Mouse (Mus musculus): ENCODE measurements at regions not wholly inside any gene's neighbourhood (a gene's known extent, or its start where the extent isn't known, plus 50 kb on each side); places are given as distances from the start of the nearest gene placed in this dataset.
A peak's percentile ranks its signal among the peaks of the same experiment; 100 is the strongest.
"Not testable (repeated sequence)": the region's sequence is repeated elsewhere in the genome, so short reads cannot be mapped to it uniquely, and the experiment has no call there.

DNA sequence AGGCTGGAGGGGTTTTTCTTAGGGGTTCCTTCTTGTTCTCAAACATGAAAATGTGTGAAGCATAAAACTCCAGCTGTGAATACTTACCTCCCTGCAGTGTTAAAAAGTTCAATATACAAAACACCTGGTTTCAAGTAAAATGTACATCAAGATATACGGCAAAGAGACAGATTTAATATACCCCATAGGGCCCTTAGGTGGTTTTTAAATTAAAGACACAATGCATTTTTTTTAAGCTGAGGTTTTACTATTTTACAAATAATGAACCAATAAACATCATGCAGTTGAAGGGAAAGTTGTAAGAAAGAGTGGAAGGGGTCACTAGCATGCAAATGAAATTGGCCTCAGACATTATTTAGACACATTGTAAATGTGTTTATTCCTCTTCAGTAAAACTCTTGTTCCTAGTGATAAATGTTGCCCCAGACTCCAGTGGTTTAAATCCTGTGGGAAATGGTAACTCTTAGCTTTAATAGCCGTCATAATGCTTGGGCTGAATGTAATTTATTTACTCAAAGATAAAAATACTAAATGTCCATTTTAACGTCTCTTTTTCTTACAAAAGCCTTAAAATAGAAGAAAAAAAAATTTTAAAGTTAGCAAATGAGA, 1337.9 kb downstream of the Efnb2 start:
- DNase-seq = no peak

DNA sequence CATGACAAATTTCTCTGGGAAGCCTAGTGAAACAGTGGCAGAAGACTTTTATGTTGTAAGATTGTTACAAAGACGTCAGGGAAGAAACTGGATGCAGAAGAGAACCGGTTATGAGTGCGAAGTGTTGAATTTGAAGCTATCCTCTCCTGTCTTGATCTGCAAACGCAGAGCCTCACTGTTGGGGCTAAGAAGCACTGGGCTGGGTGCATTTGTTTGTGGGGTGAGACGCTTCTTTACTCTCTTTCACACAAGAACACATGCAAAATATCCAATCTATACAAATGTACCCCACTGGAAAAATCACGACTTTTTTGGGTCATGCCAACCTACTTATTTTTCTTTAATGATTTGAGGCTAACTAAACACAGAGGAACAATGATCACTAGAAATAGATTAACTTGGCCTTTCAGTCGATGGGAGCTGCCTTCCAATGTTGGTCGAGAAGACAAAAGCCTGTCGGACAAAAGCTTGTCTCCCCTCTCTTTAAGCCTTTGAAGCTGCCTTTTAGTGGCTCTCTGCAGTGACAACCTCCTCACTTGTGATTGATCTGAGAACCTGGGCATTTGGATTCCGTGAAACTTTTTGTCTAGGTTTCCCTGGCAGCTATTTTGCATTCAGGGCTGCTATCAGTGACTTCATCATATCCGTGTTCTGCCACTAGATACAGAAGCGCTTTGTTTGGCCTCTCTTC, 1338.5 kb downstream of the Efnb2 start:
- DNase-seq = peak; percentile 66

DNA sequence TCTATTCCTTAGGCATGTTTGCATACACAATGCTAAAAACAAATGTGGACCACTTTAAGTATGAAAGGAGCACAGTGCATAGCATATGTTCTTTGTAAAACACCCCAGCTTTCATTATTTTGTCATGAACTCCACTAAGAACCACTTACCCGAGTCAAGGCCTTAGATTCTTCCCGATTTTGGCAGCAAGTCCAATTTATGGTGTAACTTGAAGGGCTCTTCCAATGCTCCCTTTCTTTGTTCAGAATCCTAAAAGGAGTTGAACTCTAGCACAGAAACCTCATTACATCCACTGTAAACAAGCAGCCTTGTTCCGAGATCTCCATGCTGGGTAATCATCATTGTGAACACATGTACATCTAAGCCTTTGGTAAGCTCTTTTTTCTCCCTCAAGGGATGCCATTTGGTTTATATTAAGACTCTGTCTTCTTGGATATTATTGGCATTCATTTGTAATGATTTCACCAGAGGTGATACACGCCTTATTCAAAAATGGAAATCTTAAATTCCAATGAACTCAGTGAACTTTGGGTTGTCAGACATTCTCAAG, 1344.2 kb downstream of the Efnb2 start:
- peak; percentile 9 for DNase-seq

DNA sequence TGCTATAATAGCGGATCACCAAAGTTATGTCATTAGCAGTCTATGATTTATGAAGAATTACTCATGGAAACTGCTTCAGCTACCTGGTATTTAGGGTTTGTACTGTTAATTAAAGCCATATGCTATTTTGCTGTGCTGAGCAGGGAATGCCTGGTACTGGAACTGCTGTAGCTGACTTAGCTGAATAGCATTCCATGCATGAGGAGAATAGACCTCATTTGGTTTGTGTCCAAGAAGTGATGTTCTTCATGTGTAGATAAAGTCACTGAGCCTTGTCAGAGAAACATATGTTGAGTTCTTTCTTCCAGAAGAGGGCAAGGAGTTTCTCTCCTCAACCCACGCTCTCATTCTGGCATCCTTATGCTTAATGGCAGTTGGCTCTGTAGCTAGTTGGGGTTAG, 1351.8 kb downstream of the Efnb2 start:
- peak; percentile 9 for DNase-seq

DNA sequence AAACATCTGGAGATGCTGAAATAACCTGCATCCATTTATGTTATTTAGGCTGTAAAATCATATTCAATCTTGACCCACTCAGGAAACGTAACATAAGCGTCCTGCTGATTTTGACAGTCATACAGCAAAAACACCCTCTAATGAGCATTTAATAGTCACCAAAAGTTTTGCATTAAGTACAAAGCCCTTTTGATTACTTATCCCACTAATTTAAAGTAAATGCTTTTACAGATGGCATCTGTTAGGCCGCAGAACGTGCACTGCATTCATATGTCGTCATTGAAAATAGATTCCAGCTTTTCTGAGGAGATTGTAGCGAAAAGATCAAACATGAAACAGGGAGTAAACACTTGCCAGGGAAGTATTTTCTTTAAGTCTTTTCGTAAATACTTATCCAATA, 1371.7 kb downstream of the Efnb2 start:
- peak; percentile 39 for DNase-seq

DNA sequence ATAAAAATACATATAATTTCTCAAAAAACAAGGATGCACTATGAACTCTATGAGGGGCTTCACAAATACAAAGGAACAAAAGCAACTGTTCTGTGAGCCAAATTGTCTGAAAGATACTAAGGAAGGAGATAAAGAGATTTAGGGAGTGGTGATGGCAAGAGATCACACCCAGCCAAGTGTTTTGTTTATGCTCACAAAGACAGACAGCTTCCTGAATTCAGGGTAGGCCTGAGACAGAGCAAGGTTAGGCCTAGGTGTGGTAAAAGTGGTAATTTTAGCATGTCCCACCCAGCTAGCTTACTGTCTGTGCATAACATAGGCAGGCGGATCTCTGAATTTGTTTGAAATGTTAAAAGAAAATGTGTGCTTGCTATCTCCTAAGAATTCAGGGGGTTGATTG, 1374.5 kb downstream of the Efnb2 start:
- no peak for DNase-seq

DNA sequence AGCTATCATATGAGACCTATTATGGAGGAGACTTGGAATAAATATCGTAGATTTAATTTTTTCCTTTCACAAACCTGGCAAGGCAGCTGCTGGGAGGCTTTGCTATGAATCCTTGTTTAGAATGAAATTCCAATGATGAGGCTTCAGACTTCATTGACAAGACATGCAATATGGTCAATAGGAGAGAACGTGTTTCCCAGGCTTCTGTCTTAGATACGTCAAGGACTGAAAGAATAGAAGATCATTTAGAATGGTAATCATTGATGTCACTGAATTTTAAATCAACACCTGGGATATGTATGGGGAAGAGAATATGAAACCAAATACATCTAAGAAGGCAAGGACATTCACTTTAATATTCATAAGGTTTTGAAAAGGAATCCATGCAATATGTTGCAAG, 1393.6 kb downstream of the Efnb2 start:
- no peak for DNase-seq

DNA sequence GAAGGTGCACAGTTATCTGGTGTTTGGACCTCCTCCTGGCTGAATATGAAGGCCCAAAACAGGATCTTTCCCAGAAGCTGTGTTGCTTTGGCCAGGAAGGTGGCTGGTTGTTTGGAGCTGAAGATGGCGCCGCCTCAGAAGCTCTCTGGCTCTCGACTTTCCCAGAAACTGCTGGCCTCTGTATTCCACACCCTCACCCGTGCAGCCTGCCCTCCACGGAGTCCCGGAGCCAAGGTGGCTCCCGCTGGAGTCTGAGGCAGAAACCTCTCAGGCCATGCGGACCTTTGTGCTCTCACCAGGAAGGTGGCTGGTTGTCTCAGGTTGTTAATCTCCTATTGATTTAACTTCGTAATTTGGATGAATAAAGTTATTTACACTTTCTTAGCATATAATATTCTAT, 1406.7 kb downstream of the Efnb2 start:
- DNase-seq = not testable (repeated sequence)

DNA sequence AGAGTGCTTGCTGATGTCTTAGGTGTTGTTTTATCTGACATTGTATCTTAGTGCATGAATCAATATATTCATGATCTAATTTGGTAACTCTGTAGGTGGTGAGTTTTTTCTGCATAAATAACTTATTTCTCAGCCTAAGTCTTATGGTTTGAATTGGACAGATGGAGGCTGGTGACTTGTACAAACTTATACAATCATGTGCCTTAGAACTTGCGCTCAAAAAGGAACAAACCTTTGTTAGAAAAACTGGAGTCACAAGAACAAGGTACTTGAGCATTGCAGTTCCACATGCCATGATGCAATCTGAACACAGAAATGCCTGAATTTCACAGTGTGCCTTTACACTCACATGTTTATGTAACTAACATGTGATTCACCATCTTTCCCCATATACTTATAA, 1420.7 kb downstream of the Efnb2 start:
- no peak for DNase-seq

DNA sequence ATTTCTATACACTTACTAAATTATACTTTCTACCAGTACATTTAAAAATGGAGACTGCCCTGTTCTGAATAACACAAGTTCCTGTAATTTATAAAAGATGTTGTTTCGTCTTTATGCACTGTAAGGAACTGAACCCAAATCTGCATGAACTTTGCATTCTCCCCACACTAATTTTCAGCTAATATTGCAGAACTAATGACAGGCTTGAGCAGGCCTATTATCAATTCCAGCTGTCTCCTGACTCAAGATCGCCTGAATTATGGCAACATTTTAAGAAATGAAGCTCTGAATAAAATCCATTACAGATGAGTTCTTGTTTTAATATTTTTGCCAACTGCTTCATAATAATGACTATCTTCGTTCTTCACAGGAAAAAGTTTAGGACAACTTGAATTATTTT, 1427.0 kb downstream of the Efnb2 start:
- no peak for DNase-seq

DNA sequence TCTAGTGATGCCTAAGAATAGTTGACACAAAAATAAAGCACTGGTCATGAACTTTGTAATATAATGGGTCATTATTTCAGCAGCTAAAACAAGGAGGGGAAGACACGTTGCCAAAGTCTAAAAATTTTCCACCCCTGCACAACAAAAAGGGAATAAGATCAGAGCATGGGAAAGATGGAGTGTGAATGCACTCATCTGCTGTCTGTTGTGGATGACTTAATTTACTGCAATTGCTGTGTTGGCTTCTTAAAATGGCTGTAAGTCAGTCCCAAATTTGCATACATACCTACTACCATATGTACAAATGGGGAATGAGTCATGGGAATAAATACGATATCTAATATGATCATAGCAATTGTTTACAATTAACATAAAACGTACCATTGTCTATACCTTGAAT, 1441.7 kb downstream of the Efnb2 start:
- DNase-seq = no peak

DNA sequence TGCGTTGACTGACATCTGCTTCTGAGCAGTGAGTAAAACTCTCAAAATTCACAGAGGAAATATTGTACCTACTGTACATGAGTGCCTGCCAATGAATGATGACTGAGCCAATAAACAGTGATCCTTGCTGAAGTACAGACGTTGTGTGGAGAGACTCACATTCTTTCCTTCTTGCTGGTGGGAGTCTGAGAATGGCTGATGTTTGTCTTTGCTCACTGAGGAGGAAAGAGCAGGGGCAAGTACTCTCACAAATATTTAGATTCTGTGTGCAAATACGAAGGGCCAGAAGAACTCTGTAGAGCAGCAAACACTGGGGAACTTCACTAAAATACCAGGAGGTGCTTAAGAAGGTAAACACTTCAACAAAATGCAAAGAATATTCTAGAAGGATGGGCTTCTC, 1453.9 kb downstream of the Efnb2 start:
- DNase-seq = no peak

DNA sequence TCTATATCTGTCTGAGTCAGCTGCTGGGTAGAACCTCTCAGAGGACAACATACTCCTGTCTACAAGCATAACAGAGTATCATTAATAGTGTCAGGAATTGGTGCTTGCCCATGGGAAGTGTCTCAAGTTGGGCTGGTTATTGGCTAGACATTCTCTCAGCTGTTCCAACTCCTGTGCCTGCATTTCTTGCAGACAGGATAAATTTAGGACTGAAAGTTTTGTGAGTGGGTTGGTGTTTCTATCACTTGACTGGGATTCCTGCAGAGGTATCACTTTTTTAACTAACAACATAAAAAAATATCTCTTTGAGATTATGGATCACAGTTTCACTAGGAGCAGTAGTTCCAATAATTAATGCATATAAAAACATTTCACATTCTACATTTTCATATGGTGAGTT, 1454.4 kb downstream of the Efnb2 start:
- DNase-seq = no peak

DNA sequence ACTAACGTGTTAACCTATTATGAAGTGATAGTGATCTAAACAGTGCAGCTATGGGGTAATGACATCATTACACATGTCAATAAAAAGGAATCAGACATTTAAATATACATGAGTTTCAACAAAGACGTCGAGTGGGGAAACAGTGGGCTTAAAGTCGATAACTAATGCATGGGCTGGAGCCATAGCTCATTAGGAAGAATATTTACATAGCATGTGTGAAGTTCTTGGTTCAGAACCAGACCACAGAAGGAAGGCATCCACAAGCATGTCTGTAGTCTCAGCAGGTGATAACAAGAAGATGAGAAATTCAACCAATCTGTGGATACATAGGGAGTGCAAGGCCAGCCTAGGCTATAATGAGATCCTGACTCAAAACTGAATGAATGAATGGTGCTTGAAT, 1456.0 kb downstream of the Efnb2 start:
- DNase-seq = no peak

DNA sequence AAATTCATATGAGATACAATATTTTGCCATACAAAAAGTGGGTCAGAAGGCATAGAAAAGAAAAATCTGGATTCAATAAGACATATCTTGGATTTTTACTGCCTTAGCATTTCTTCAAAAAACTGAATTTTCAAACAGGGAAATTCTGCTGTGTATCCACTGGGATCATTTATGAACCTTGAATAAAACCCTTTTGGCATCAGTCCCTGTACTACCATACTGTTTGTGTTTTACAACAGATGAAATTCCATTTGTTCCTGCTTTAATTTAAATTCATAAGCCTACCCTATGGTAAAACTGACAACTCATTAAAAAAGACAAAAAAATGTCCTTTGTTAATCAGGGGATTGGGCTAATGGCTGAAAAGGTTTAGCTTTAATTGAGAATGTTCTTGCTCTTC, 1470.3 kb downstream of the Efnb2 start:
- no peak for DNase-seq

DNA sequence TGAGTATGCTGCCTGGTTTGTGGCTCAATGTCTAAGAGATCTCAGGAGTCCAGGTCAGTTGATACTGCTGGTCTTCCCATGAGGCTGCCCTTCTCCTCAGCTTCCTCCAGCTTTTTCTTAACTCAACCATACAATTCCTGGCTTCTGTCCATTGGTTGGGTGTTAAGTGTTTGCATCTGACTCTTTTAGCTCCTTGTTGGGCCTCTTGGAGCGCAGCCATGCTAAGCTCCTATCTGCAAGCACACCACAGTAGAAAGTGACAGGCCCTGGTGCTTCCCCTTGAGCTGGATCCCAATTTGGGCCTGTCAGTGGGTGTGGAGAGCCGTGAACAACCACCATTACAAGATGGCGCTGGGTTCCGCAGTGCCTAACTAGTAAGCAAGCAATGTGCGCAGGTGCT, 1497.7 kb downstream of the Efnb2 start:
- DNase-seq = no peak

DNA sequence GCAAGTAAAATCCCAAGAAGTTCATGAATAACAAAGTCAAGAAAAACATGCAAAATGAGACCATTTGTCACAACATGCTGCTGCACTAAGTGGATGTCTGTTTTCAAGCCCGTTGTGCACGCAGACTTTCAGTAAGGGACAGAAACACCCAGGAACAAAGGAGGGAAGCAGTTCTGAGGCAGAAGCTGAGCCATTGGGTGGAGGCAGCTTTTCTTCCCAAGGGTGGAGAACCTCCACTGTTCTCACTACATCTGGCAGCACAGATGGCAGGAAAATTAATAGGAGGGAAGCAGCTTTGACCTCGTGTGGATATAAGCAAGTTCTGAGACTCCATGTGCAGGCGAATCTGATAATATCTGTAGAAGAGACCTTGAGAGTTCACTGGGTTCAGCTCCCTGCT, 1529.3 kb downstream of the Efnb2 start:
- DNase-seq = peak; percentile 34

DNA sequence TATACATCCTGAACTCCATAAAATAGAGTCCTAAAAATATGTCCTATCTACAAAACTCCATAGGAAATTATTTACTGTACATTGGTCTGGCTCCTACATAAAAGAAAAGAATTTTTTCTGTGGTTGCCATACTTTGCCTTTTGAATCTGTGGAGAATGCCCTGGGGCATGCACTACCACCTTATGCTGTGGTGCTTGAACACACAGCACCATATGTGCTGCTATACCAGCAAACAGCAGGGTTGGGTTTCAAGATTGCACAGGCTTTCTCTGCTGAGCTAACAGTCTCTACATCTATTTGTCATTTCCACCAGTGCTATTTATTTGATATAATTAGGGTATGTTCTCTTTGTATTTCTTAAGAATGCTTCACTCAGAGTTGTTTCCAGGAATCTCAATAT, 1552.2 kb downstream of the Efnb2 start:
- peak; percentile 17 for DNase-seq

DNA sequence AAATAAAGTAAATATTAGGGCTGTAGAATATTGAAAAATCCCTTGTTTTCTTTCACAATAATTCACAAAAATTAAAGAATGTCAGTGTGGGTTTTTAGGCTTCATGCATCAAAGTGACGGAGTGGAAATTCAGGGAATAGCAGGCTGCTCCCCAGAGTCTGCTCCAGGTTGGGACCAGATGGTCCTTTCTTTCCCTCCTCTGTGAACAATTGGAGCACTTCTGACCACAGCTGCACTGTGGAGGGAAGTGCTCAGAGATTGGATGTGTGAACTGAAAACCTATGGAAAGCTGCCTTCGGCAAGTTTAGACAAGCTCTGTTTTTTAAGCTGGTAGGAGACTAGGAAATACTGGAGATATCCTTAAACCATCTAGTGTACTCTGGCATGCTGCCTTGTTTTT, 1563.5 kb downstream of the Efnb2 start:
- peak; percentile 69 for DNase-seq

DNA sequence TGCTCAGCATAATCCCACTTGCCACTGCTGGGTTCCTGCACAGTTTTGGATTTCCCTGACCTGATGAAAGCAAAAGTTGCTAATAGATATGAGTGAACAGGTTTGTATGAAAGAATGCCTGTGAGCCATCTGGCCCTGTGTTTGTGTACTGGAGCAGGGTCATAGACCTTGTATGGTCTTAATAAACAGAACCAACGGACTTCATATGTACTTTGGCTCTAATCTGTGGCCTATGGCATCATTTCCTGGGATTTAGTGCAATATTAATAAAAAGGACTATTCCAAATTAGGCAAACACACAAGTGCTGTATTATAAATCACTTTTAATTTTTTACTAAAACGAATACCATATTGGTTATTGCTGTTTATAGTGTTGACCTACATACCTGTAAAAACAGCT, 1568.2 kb downstream of the Efnb2 start:
- no peak for DNase-seq

DNA sequence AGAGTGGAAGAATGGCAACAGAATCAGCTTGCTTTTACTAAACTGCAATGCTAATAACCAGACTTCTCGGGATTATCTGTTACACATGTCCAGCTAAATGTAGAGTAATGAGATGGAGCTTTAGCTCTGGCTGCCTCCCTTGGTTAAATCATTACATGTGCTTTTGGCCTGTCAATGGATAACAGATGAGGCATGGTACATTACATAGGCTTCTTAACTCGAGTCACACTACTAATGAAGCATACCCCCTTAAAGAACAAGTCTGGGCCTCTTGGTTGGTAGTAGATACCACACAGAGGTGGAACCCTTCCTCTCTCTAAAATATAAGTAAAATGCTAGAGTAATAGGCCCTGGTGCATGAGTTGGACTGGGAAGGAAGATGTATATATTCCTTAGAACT, 1572.9 kb downstream of the Efnb2 start:
- no peak for DNase-seq

DNA sequence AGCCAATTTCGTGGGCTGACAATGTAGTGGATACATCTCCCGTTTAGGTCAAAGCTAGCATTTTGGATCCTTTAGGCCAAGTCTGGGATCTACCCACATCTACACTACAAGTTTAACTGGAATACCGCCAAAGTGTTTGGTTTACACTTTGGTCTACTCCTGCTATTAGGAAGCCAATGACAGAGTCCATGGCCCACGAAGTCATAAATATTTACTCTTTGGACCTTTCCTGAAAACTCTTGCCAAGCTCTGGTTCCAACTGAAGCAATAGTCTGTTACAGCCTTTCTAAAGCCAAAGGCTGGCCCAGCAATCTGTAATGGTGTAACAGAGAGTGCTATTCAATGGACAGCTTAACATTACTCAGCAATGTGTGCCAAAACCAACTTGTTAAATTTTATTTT, 1600.8 kb downstream of the Efnb2 start:
- DNase-seq = no peak

DNA sequence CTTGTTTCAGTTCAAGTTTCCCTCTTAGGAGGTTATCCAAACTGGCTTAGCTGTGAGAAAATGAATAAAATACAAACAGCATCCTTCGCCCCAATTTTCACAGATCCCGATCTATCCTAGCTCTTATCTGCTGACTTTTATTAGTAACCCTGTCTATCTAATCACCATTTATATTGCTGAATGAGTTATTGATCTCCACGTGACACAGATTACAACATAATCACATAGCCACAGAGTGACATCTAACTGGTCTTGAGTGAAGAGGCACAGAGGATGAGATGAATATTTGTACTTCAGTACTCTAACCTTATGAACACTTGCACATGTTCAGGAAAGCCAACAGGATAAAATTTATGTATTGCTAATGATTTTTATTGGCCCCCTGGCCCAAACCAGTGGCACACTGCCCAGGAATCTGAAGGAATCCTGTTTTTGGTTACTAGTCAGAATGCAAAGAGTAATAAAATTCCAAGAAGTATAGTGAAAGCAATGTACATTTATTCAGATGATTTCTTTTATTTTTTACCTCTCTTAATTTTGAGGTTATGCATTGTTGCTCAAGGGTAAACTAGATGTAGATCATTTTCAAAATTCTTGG, 1634.7 kb downstream of the Efnb2 start:
- no peak for DNase-seq

DNA sequence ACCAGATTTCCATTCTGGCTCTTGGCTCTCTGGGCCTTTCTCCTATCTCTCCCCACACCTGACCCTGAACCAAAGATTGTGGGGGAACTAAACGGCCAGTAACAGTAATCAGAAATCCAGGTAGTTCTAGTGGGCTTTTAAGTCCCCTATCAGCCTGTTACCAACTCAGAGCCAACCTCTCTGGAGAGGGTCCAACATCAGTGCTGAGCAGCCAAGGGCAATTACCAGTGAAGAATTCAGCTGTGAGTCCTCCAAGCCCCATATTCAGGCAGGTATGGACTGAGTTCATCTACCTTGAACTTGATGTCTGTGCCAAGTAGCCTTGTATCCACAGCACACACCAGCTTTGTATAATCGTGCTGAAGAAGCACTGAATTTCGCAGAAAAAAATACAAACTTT, 1636.7 kb downstream of the Efnb2 start:
- DNase-seq = no peak

All from embryo, embryonic 11 days (tissue).